Mouse (Mus musculus) small intestine, adult 2 months (tissue): ENCODE measurements at regions not wholly inside any gene's neighbourhood (a gene's known extent, or its start where the extent isn't known, plus 50 kb on each side); places are given as distances from the start of the nearest gene placed in this dataset.
"Not testable (repeated sequence)": the region's sequence is repeated elsewhere in the genome, so short reads cannot be mapped to it uniquely, and the experiment has no call there.

Experiments
- CTCF ChIP-seq: fragments of 200-500 bp; IDR thresholded peaks from 2 replicates; pipeline ENCODE4 v1.5.1; 2012; ENCODE audit warnings: low read depth, mild to moderate bottlenecking, control low read depth, inconsistent platforms, low read length, moderate library complexity, mixed read lengths; ENCODE audit not compliant: insufficient replicate concordance, insufficient read length; ENCODE audit errors: extremely low read depth
- POLR2A ChIP-seq: fragments of 200-500 bp; IDR thresholded peaks from 2 replicates; pipeline ENCODE4 v1.6.1; 2012; ENCODE audit warnings: low read depth, mild to moderate bottlenecking, control low read depth, inconsistent platforms, low read length, moderate library complexity

DNA sequence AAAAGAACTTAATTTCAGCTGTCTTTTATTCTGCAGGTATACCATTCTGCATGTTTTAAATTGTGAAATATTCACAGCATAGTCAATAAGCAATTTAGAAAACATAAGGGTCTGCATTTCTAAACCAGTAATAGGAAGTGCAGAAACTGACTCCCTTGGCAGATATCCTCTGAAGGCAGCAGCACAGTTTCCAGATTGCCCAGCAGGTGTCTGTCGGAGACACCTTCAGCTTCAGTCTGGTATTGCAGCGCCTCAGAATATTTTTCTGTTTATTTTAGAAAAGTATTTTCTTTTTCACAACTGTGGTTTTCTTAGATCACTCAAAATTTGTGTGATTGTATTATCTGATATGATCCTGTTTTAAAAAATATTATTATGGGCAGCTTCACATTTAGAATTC lies 280.3 kb upstream of the Olfr1507 start:
- not testable (repeated sequence) for TF ChIP-seq POLR2A, CTCF
